Mouse (Mus musculus) megakaryocyte, embryonic 14.5 days (primary cell): ENCODE data around the gene Acadvl.

Experiments
- FLI1 ChIP-seq: IDR thresholded peaks from 2 replicates; pipeline ENCODE4 v1.6.1; 2012; ENCODE audit warnings: low read length, inconsistent platforms, mixed read lengths
- GATA1 ChIP-seq: IDR thresholded peaks from 3 replicates; pipeline ENCODE4 v1.6.1; 2012; ENCODE audit warnings: mixed read lengths, low read length, inconsistent platforms, borderline replicate concordance

DNA sequence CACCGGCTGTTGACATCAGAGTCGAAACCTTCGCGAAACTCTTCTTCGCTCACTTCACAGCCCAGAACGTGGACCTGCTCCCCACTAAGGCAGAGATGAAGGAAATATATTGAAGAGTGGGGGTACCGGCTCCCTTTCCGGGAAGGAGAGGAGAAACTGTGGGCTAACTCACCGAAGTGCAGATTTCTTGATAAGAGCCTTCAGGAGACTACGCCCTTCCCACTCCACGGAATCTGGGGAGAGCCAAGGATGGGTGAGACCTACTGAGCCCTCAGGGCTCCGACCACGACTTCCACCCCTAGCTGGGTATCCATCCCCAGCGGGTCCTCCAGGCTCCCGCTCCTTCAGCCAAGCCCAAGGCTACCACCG, 35.4 kb downstream of the Acadvl start:
- TF ChIP-seq GATA1 = no peak
- TF ChIP-seq FLI1 = no peak
